Mouse (Mus musculus) cerebellum, postnatal 25 days (tissue): ENCODE results near the gene Rps3.
"Not testable (repeated sequence)": the region's sequence is repeated elsewhere in the genome, so short reads cannot be mapped to it uniquely, and the experiment has no call there.

Source experiments
- DNase-seq, 2 experiments: peaks; one replicate each; pipeline ENCODE4 v3.0.0; 2021; ENCODE audit warnings: mixed read lengths in 2 of 2

The Rps3 gene

GRCm38 (mm10) chr7:99483271-99483923, at the start of gene Rps3:
Gene Rps3 (minus strand): TSS chr7:99483738.
- DNase-seq = peak; percentile 93 to 94

- no peak for DNase-seq
These were observed 49.0 kb upstream of the Rps3 start for GRCm38 (mm10) chr7:99532526-99532925.

GRCm38 (mm10) chr7:99531408-99531970, 48.0 kb upstream of the Rps3 start:
- DNase-seq = no peak

- no peak for DNase-seq
These were observed 45.9 kb upstream of the Rps3 start for GRCm38 (mm10) chr7:99529410-99529809.

GRCm38 (mm10) chr7:99528547-99528946, 45.0 kb upstream of the Rps3 start:
- DNase-seq = no peak

- no peak for DNase-seq
These were observed 40.3 kb upstream of the Rps3 start for GRCm38 (mm10) chr7:99523837-99524236.

GRCm38 (mm10) chr7:99523121-99523520, 39.6 kb upstream of the Rps3 start:
- DNase-seq = no peak

- DNase-seq = no peak
These were observed 35.6 kb upstream of the Rps3 start for GRCm38 (mm10) chr7:99518954-99519644.

GRCm38 (mm10) chr7:99516814-99517157, 33.2 kb upstream of the Rps3 start:
- DNase-seq = no peak

- DNase-seq = peak; percentile 47 to 71
These were observed 32.7 kb upstream of the Rps3 start for GRCm38 (mm10) chr7:99516092-99516813.

GRCm38 (mm10) chr7:99510087-99510501, 26.6 kb upstream of the Rps3 start:
- DNase-seq = peak; percentile 17 to 47

- DNase-seq = not testable (repeated sequence)
These were observed 24.6 kb upstream of the Rps3 start for GRCm38 (mm10) chr7:99508187-99508586.

GRCm38 (mm10) chr7:99504556-99504955, 21.0 kb upstream of the Rps3 start:
- DNase-seq = no peak

- DNase-seq = no peak
These were observed 17.6 kb upstream of the Rps3 start for GRCm38 (mm10) chr7:99501148-99501547.

- DNase-seq = no peak
These were observed 17.1 kb upstream of the Rps3 start for GRCm38 (mm10) chr7:99500655-99501054.

- DNase-seq = peak; percentile 86 to 92
These were observed 16.7 kb upstream of the Rps3 start for GRCm38 (mm10) chr7:99500201-99500600.

- no peak for DNase-seq
These were observed 15.6 kb upstream of the Rps3 start for GRCm38 (mm10) chr7:99499128-99499527.

- no peak for DNase-seq
These were observed 6.2 kb upstream of the Rps3 start for GRCm38 (mm10) chr7:99489708-99490107.

- DNase-seq = no peak
These were observed 1.1 kb upstream of the Rps3 start for GRCm38 (mm10) chr7:99484679-99485078.

GRCm38 (mm10) chr7:99483924-99484319, 384 bp upstream of the Rps3 start:
- no peak for DNase-seq

- no peak for DNase-seq
These were observed 901 bp downstream of the Rps3 start for GRCm38 (mm10) chr7:99482637-99483036.

GRCm38 (mm10) chr7:99477235-99477634, 6.3 kb downstream of the Rps3 start:
- no peak for DNase-seq

- DNase-seq = no peak
These were observed 6.9 kb downstream of the Rps3 start for GRCm38 (mm10) chr7:99476558-99477114.
